Mouse (Mus musculus) heart, embryonic 12.5 days (tissue): Measurements from ENCODE around the gene Igf2. TPM values are rescaled to one million over a fixed set of nuclear protein-coding genes. Genes with fewer than 3 reads are reported as not detected.

Experiments
- ATAC-seq: fragments of 200-750 bp; cut with Nextera tagmentation; 2 replicates; pipeline ENCODE4 v1.8.0; 2017; ENCODE audit warnings: moderate TSS enrichment, moderate library complexity; ENCODE audit not compliant: insufficient number of reproducible peaks, low FRiP score
- H3K27ac ChIP-seq: fragments of 300-500 bp; sonication (generic); 2 replicates; pipeline ENCODE4 v1.5.1; 2016; ENCODE audit warnings: mild to moderate bottlenecking, moderate library complexity; ENCODE audit not compliant: poor library complexity, severe bottlenecking
- H3K27me3 ChIP-seq: fragments of 300-500 bp; sonication (generic); replicated peaks from 2 replicates; pipeline ENCODE4 v1.6.1; 2016; ENCODE audit warnings: mild to moderate bottlenecking, moderate library complexity
- H3K36me3 ChIP-seq: fragments of 300-500 bp; sonication (generic); 2 replicates; pipeline ENCODE4 v1.6.1; 2016; ENCODE audit warnings: mild to moderate bottlenecking, moderate library complexity
- H3K4me1 ChIP-seq: fragments of 300-500 bp; sonication (generic); replicated peaks from 2 replicates; pipeline ENCODE4 v1.6.1; 2016; ENCODE audit warnings: mild to moderate bottlenecking
- H3K4me2 ChIP-seq: fragments of 300-500 bp; sonication (generic); 2 replicates; pipeline ENCODE4 v1.6.1; 2016; ENCODE audit warnings: mild to moderate bottlenecking, moderate library complexity
- H3K4me3 ChIP-seq: fragments of 300-500 bp; sonication (generic); 2 replicates; pipeline ENCODE4 v1.5.1; 2016; ENCODE audit warnings: mild to moderate bottlenecking
- H3K9ac ChIP-seq: fragments of 300-500 bp; sonication (generic); 2 replicates; pipeline ENCODE4 v1.6.1; 2016; ENCODE audit warnings: mild to moderate bottlenecking, moderate library complexity
- H3K9me3 ChIP-seq: fragments of 300-500 bp; sonication (generic); replicated peaks from 2 replicates; pipeline ENCODE4 v1.6.1; 2016; ENCODE audit warnings: mild to moderate bottlenecking, moderate library complexity
- WGBS: fragments of 180-500 bp; shearing (Covaris S2); methylation state at CpG from one replicate; pipeline ENCODE4 v1.1.7; 2016; 5-methylcytosine and 5-hydroxymethylcytosine counted together
- polyA plus RNA-seq: library from polyadenylated mRNA; unstranded; fragments of >200 nt; fragmentation: Nextera tagmentation; extraction: Ambion mirVana; gene quantifications from 2 replicates; pipeline ENCODE4 v1.2.1, GENCODE M21; 2016

The Igf2 gene
- 1,315 and 1,354 TPM in 2 replicates for polyA plus RNA-seq

DNA sequence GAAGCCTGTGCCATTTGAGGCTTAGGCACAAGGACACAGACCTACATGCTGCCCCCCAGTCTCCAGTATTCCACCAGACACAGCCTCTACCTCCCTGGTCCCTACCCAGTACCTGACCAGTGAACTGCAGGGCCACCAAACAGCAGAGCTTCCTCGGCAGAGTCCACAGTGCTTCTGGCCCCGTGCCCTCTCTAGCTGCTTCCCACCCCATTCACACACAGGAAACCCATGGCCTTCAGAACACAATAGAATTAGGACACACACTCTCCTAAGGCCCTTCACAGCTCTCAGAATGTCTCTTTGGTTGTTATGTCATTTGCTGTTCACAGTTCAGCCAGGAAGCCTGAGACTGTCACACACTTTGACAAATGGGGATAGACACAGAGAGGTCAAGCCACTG is at the start of gene Igf2:
Gene Igf2, minus strand, starts transcription at position 158 of the 400 bp plus-strand sequence.
- H3K4me3 ChIP-seq = 0 out of 2 replicates have a peak within 1 kb of the TSS, but pooled peaks have one; percentile 50
- WGBS = 60% methylated on average over 2 of the region's 2 CpGs
- H3K4me1 ChIP-seq = peaks cover 7% of the 10 kb centered on the region; the same call in 1 of the 2 replicates
- peaks cover 32% of the 10 kb centered on the region for H3K9me3 ChIP-seq
- H3K36me3 ChIP-seq = peaks cover 29% of the 10 kb centered on the region
- H3K27ac ChIP-seq = peak within 1 kb of the TSS; percentile 11; the same call in 1 of the 2 replicates
- 0 out of 2 replicates have a peak within 1 kb of the TSS, but pooled peaks have one; percentile 80 for H3K4me2 ChIP-seq
- H3K9ac ChIP-seq = no peak within 1 kb of the TSS
- ATAC-seq = no peak
- peaks cover 28% of the 10 kb centered on the region for H3K27me3 ChIP-seq

DNA sequence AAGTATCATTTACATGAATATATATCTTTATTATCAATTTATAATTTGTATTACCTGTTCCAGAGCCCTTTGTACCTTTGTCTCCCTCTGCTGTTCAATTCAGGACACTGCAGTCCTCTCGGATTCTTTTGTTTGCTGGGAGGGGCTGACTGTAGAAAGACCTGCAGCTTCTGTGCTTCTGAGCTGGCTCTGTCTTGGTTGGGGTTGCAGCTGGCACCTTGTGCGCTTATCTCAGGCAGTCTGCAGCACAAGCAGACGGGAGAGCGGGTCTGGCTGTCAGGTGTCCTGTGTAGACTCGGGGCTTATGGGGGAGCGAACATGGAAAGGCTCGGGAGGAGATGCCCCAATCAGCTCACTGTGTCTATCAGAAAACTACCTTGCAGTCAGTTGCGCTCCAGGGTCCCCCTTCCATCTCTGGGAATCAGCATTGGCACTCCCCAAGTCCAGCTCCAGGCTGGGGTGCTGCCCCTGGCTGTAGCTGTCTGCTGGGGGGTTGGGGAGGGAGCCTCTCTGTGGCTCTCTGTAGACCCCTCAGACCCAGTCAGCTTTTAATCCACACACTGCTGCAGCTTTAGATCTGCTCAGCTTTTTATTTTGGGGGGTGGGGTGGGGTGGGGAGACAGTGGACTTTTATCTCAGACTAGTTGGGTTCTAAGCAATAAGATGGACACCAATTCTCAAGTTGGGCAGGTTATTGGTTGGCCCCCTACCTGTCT is 48.3 kb upstream of the Igf2 start:
- Histone ChIP-seq H3K4me2 (peak overlapping the region; percentile 69), H3K27me3 (no peaks in the 10 kb centered on the region; the same call in 1 of the 2 replicates), H3K36me3 (no peaks in the 10 kb centered on the region), H3K9ac (peak overlapping the region; percentile 62; the same call in 1 of the 2 replicates), H3K4me1 (0 out of 2 replicates have a peak, but pooled peaks cover 3% of the 10 kb centered on the region), H3K9me3 (no peaks in the 10 kb centered on the region), H3K27ac (no peak overlapping the region), H3K4me3 (peak overlapping the region; percentile 28; the same call in 1 of the 2 replicates)
- ATAC-seq = no peak
- WGBS = 17% methylated on average over 8 of the region's 8 CpGs

DNA sequence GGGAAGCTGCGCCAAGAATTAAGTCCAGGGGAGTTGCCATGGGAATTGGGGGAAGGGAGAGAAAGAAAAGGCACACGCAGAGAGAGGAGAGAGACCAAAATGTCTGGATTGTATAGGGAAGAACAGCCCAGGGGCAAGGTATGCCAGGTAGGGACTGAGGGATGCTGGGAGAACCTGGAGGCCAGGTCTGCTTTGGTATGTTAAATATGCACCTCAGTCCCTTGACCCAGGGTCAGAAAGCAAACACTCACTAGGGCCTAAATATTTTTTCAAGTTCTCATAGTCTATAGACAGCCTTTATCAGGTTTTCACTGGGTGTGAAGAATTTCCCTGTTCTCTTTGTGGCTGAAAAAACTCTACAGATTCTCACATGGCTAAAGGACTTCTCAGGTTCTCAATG is 40.3 kb upstream of the Igf2 start:
- no peak overlapping the region for H3K27ac ChIP-seq

DNA sequence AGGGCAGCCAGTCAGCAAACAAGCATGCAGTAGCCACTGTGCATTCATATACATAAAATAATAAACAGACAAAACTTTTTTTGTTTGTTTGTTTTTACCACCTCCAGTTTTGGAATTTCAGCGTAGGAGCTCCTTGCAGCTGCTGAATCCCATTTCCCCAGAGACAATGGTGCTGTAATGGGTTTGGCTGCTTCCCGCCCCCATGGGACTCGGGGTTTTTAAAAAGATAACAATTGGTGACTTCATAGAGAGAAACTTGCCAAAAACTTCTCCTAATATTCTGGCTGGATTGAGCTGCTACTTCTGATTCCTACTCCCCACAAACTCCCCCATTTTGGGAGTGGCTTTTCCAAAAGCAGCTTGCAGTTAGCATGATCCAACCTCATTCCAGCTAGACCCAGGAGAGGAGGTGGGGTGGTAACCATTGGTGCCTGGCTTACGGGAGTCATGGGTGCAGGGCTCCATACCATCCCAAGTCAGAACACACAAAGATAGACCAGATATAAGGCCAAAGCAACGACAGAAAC is 32.8 kb upstream of the Igf2 start:
- Histone ChIP-seq H3K9me3 (no peaks in the 10 kb centered on the region), H3K4me1 (no peaks in the 10 kb centered on the region), H3K9ac (no peak overlapping the region), H3K36me3 (no peaks in the 10 kb centered on the region), H3K4me3 (no peak overlapping the region), H3K27me3 (no peaks in the 10 kb centered on the region), H3K4me2 (no peak overlapping the region), H3K27ac (no peak overlapping the region)
- WGBS = 57% methylated on average over 5 of the region's 5 CpGs
- no peak for ATAC-seq

More for the DNA sequence above, 40.3 kb upstream of the Igf2 start:
- WGBS = 71% methylated on average over 2 of the region's 2 CpGs
- no peak for ATAC-seq
- H3K36me3 ChIP-seq = no peaks in the 10 kb centered on the region
- no peak overlapping the region for H3K4me2 ChIP-seq
- H3K27me3 ChIP-seq = no peaks in the 10 kb centered on the region
- H3K4me1 ChIP-seq = no peaks in the 10 kb centered on the region
- H3K9me3 ChIP-seq = no peaks in the 10 kb centered on the region
- H3K9ac ChIP-seq = no peak overlapping the region
- no peak overlapping the region for H3K4me3 ChIP-seq

DNA sequence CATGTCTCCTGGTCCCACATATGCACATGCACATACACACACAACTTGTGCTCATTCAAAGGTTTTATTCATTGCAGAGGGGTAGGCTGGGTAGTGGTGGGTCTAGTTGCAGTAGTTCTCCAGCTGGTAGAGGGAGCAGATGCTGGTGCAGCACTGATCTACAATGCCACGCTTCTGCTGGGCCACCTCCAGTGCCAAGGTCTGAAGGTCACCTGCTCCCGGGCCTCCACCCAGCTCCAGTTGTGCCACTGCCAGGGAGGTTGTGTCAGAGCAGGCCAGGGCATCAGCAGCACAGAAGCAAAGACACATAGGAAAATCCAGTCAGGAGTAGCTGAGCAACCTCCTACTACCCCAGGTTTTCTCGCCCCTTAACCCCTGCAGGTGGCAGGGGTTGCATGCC is 12.0 kb upstream of the Igf2 start:
- no peak for ATAC-seq
- Histone ChIP-seq H3K4me3 (no peak overlapping the region), H3K36me3 (no peaks in the 10 kb centered on the region), H3K9me3 (no peaks in the 10 kb centered on the region), H3K27me3 (no peaks in the 10 kb centered on the region), H3K9ac (no peak overlapping the region), H3K4me2 (no peak overlapping the region), H3K27ac (no peak overlapping the region), H3K4me1 (0 out of 2 replicates have a peak, but pooled peaks cover 3% of the 10 kb centered on the region)
- WGBS = 78% methylated on average over 3 of the region's 3 CpGs

DNA sequence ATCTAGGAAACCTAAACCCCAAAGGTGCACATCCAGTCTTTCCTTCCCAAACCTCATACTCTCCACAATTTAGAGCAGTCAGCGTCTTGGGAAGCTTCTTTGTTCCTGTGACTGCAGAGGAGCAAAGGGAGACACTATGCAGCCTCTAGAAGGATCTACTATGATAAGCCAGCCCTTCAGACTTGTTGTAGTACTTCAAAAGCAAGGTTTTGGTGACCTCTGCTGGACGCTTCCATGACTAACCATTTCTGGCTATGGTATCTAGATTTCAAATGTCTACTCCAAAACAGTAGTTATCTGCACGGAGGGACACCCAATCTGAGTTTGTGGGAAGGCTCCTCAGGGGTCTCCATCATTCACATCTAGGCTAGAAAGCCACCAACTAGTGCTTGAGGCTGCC is 9.0 kb upstream of the Igf2 start:
- ATAC-seq = 0 out of 2 replicates have a peak, but pooled peaks have one; percentile 53
- H3K4me2 ChIP-seq = no peak overlapping the region
- peaks cover 12% of the 10 kb centered on the region for H3K9me3 ChIP-seq
- no peaks in the 10 kb centered on the region for H3K27me3 ChIP-seq
- H3K4me1 ChIP-seq = 0 out of 2 replicates have a peak, but pooled peaks cover 3% of the 10 kb centered on the region
- H3K9ac ChIP-seq = no peak overlapping the region
- 7% methylated on average over 3 of the region's 3 CpGs for WGBS
- no peak overlapping the region for H3K27ac ChIP-seq
- H3K4me3 ChIP-seq = no peak overlapping the region
- H3K36me3 ChIP-seq = no peaks in the 10 kb centered on the region

DNA sequence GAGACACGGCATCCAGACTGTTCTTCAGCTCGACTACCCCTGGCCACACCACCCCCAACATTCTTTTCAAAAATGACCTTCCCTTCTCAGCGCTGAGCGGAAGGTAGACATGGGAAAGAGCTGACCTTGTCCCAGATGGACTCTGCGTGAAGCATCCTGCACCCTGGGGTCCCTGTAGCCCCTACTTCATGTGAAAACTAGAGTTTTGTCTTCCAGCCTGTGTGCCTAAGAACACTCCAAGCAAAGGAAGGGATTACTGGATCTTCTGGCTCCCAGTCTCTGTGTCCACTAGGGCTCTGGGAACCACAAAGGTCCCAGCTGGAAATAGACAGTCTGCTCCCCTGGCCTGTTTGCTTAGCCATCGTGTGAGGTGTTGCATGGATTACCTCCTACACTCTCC is 8.5 kb upstream of the Igf2 start:
- no peak for ATAC-seq
- H3K9me3 ChIP-seq = peaks cover 16% of the 10 kb centered on the region
- WGBS = 60% methylated on average over 6 of the region's 6 CpGs

DNA sequence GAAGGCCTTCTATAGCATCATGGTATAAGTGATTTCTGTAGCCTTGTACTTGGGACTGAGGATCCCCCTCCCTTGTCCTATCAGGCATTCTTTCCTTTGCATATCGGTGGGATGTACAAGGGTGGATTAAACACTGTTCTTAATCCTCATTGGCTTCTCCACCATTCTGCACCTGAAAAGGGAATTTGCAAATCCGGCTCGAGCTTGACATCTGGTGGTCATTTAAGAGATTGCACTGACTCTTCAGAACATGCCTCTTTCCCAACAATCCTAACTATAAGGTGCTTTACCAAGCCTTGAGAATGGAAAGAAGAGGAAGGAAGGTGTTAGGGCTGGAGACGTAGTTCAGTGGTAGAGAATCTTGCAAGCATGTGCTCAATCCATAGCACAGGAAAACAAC is 5.5 kb upstream of the Igf2 start:
- H3K4me3 ChIP-seq = no peak overlapping the region
- H3K4me1 ChIP-seq = 0 out of 2 replicates have a peak, but pooled peaks cover 3% of the 10 kb centered on the region
- 22% methylated on average over 4 of the region's 4 CpGs for WGBS
- H3K27ac ChIP-seq = no peak overlapping the region
- H3K4me2 ChIP-seq = no peak overlapping the region
- peaks cover 17% of the 10 kb centered on the region for H3K36me3 ChIP-seq
- no peaks in the 10 kb centered on the region for H3K27me3 ChIP-seq
- H3K9me3 ChIP-seq = peaks cover 37% of the 10 kb centered on the region
- no peak for ATAC-seq
- H3K9ac ChIP-seq = no peak overlapping the region

More for the DNA sequence above, 8.5 kb upstream of the Igf2 start:
- Histone ChIP-seq H3K4me1 (0 out of 2 replicates have a peak, but pooled peaks cover 3% of the 10 kb centered on the region), H3K4me2 (no peak overlapping the region), H3K36me3 (no peaks in the 10 kb centered on the region), H3K27me3 (no peaks in the 10 kb centered on the region), H3K4me3 (no peak overlapping the region), H3K9ac (no peak overlapping the region), H3K27ac (no peak overlapping the region)

DNA sequence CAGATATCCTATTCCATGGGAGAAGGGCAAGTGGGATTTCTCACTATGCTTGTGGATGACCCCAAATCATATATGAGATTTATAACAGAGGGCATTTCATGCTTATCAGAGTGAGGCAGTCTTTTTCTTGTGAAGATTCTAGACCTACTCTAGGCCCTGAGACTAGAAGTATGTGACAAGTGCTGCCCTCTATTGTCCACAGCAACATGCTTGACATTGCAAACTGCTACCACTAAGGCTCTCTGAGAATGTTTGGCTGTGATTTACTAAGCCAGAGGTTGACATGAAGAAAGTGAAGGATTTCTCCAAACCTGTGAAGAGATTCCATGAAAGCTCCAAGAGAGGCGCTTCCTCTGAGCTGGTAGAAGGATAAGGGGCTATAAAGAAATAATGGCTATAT is 4.5 kb upstream of the Igf2 start:
- Histone ChIP-seq H3K9ac (no peak overlapping the region), H3K4me3 (no peak overlapping the region), H3K9me3 (peaks cover 37% of the 10 kb centered on the region), H3K4me1 (0 out of 2 replicates have a peak, but pooled peaks cover 3% of the 10 kb centered on the region), H3K27me3 (peaks cover 8% of the 10 kb centered on the region), H3K36me3 (peaks cover 26% of the 10 kb centered on the region), H3K4me2 (no peak overlapping the region), H3K27ac (no peak overlapping the region)
- no peak for ATAC-seq
- 88% methylated on average over 1 of the region's 1 CpGs for WGBS

DNA sequence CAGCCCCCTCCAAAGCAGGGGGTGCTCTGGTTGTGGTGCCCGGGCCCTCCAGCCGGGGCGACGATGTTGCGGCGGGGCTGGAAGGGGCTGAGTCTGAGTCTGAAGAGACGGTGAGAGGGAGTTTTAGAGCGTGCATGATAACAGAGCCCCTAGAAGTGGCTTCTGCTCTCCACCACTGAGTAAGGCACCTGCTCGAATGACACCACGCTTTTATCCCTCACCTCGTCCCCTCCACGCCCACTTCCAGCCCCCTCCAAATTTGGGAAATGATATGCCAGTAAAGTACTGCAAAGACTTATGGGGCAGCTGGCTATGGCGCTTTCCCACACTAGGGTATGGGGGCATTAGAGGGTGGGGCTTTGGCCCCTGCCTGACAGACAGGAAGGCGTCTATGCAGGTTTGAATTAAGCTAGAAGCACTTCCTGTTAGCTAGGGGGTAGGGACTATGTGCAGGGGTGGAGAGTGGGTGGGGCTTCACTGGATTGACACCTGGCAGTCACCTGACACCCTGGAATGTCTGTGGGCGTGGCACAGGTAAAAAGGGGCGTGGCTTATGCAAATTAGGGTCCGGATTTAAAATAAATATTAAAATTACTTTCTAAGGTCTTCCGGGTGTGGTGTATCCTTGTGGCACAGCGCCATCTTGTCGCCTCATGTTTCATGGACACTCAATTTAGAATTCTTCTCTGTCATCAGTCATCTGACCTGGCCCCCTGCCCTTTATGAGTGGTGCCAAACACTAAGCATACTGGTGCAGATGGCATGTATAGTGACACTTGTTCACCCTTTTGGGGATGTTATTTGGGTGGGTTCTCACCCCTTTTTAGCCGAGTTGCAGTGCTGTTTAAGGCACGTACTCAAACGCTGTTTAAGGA is 3.4 kb upstream of the Igf2 start, which contains the start of gene Gm49394:
Gene Gm49394, minus strand, starts transcription at position 192 of the 875 bp plus-strand sequence.
- peak; percentile 43; the same call in 1 of the 2 replicates for ATAC-seq
- Histone ChIP-seq H3K4me2 (no peak within 1 kb of the TSS), H3K36me3 (peaks cover 29% of the 10 kb centered on the region), H3K27me3 (peaks cover 19% of the 10 kb centered on the region), H3K4me3 (no peak within 1 kb of the TSS), H3K9ac (no peak within 1 kb of the TSS), H3K27ac (no peak within 1 kb of the TSS), H3K4me1 (0 out of 2 replicates have a peak, but pooled peaks cover under 1% of the 10 kb centered on the region), H3K9me3 (peaks cover 37% of the 10 kb centered on the region)
- 79% methylated on average over 23 of the region's 23 CpGs for WGBS
